18 mouse cellular contexts compared by ENCODE assay signal in the genomic region with DNA sequence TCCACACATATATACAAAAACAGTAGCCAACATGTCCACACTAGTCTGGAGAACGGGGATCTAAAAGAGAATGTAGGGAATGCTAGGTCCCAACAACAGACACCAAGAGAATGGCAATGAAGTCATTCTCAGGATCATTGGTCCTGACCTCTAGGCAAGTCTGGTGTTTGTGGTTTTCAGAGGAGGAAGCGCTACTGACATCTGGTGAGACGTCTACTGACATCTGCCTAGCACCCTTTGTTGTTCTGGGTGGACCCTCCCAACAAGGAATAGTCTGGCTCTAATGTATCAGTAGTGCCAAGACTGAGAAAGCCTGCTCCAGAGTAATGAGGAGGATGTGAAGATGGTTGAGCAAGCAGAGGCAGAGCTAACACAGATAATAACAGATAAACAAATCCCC.
"Had no signal": no experiment of that assay in that cellular context is flagged by ENCODE, and none has a peak within 500 bp of the region (broad histone marks: within the 10 kb centered on the region; RNA-seq: fewer than 3 reads in every experiment).

No protein-coding gene starts in this region.

- ATAC-seq: lung, postnatal 0 days; midbrain, embryonic 13.5 days; midbrain, embryonic 16.5 days had no signal

- DNase-seq: kidney, adult 8-10 months; kidney, postnatal 10 days; kidney, postnatal 36 days; layer of hippocampus, postnatal 36 days; liver, embryonic 13.5 days; lung, embryonic 14.5 days; thymus, adult 18-20 months; thymus, postnatal 4 days had no signal

- H3K9me3 ChIP-seq: kidney, embryonic 15.5 days; liver, embryonic 13.5 days; megakaryocyte, embryonic 14.5 days; midbrain, embryonic 10.5 days; midbrain, embryonic 13.5 days; neural tube, embryonic 13.5 days had no signal

- H3K4me3 ChIP-seq: kidney, embryonic 15.5 days; left cerebral cortex, adult 2 months; liver, embryonic 13.5 days; megakaryocyte, embryonic 14.5 days; midbrain, embryonic 10.5 days; midbrain, embryonic 13.5 days; myocyte; neural tube, embryonic 13.5 days had no signal

- H3K36me3 ChIP-seq: kidney, embryonic 15.5 days; liver, embryonic 13.5 days; midbrain, embryonic 10.5 days; midbrain, embryonic 13.5 days; neural tube, embryonic 13.5 days had no signal

- H3K27ac ChIP-seq: kidney, embryonic 15.5 days; left cerebral cortex, adult 2 months; liver, embryonic 13.5 days; macrophage; midbrain, embryonic 10.5 days; midbrain, embryonic 13.5 days; neural tube, embryonic 13.5 days had no signal

- H3K4me2 ChIP-seq: kidney, embryonic 15.5 days; liver, embryonic 13.5 days; lung, embryonic 14.5 days; midbrain, embryonic 13.5 days; neural tube, embryonic 13.5 days had no signal

- H3K9ac ChIP-seq: kidney, embryonic 15.5 days; liver, embryonic 13.5 days; lung, embryonic 14.5 days; midbrain, embryonic 13.5 days; neural tube, embryonic 13.5 days had no signal

- H3K27me3 ChIP-seq: kidney, embryonic 15.5 days; liver, embryonic 13.5 days; megakaryocyte, embryonic 14.5 days; midbrain, embryonic 13.5 days; neural tube, embryonic 13.5 days had no signal

- H3K4me1 ChIP-seq: kidney, embryonic 15.5 days; liver, embryonic 13.5 days; megakaryocyte, embryonic 14.5 days; midbrain, embryonic 10.5 days; midbrain, embryonic 13.5 days had no signal
